Mouse (Mus musculus): ENCODE measurements around the gene Tnik.

- no peak for TF ChIP-seq GATA1 (IDR thresholded peaks at IDR 0.05; ENCODE audit: borderline replicate concordance, low read length)
- no peak for TF ChIP-seq FLI1 (IDR thresholded peaks at IDR 0.05; ENCODE audit: low read length)
These were observed 157.2 kb downstream of the Tnik start for GRCm38 (mm10) chr3:28420194-28420593.
